8 mouse cellular contexts compared by ENCODE assay signal in the genomic region with DNA sequence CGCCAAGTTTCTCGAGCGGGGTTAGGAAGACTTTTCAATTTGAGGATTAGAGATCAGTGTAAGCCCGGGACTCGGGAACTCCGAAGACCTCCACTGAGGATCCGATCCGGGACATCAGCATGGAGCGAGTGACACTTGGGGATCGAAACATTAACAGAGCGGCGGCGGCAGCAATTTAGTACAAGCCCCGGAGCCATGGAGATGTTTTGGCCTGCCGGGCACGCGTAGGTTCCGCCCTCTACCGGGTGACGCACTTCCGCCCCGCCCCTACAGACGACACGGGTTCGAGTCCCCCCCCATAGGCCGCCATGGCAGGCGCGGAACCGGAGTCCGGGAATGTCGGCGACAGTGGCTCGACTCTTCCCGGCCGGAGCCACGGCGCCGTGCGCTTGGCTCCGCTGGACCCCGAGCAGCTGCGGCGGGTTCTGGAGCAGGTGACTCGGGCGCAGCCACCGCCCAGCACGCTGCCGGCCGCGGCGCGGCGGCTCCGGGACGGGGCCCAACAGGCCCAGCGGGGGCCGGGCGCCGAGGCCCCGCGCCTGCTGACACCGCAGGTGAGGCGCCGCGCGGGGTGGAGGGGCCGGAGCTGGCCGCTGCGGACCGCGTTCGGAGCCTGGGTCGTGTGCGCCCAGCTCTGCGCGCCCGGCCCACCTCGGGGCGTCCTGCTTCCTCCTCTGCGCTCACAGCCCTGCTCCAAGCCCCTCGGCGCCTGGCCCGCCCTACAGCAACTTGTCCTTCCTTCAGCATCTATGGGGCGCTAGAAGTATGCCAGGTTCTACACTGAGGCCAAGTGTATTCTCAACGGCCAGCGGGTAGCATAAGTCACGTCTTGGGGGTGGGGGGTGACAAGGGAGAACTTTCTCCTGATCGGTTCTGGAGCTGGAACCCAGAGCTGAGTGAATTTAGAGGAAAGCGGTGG. TPM values are rescaled to one million over a fixed set of nuclear protein-coding genes. Genes with fewer than 3 reads are reported as not detected.
A peak's percentile ranks its signal among the peaks of the same experiment; 100 is the strongest.
DNase-seq lines count a peak whose midpoint lies in the region; ATAC-seq and TF ChIP-seq lines count a peak whose summit lies in the region.

A gene (plus strand): TSS at position 244 of the 919 bp plus-strand sequence.

- H3K4me3 ChIP-seq in heart, embryonic 13.5 days, result peak within 1 kb of the TSS; percentile 93
- H3K4me3 ChIP-seq in liver, embryonic 12.5 days, result peak within 1 kb of the TSS; percentile 86
- H3K4me3 ChIP-seq in stomach, embryonic 14.5 days (ENCODE audit: low read depth, low read length), result peak within 1 kb of the TSS; percentile 83

- H3K4me2 ChIP-seq in heart, embryonic 13.5 days, result peak within 1 kb of the TSS; percentile 89
- peak within 1 kb of the TSS; percentile 93 for H3K4me2 ChIP-seq in liver, embryonic 12.5 days
- H3K4me2 ChIP-seq in stomach, embryonic 14.5 days (replicated peaks; ENCODE audit: low read depth, low read length), result peak within 1 kb of the TSS; percentile 67

- peak within 1 kb of the TSS; percentile 96 for H3K9ac ChIP-seq in heart, embryonic 13.5 days
- peak within 1 kb of the TSS; percentile 91 for H3K9ac ChIP-seq in liver, embryonic 12.5 days
- H3K9ac ChIP-seq in stomach, embryonic 14.5 days (replicated peaks; ENCODE audit: low read depth, low read length), result peak within 1 kb of the TSS; percentile 82

- WGBS in heart, embryonic 13.5 days, result under 1% methylated on average over 89 of the region's 89 CpGs
- WGBS in liver, embryonic 12.5 days (ENCODE audit: insufficient replicate concordance), result under 1% methylated on average over 88 of the region's 89 CpGs
- under 1% methylated on average over 81 of the region's 89 CpGs for WGBS in stomach, embryonic 14.5 days

- DNase-seq in CD4-positive helper T cell, adult 2 months (ENCODE audit: low read depth, low spot score), result peak; percentile 65
- DNase-seq in brain, embryonic 14.5 days (ENCODE audit: low read depth), result peak; percentile 86
- peak; percentile 93 for DNase-seq in kidney, postnatal 10 days
- peak; percentile 64 for DNase-seq in naive thymus-derived CD4-positive, alpha-beta T cell, adult 2 months (ENCODE audit: low read depth)

- TF ChIP-seq CTCF in brain, embryonic 14.5 days (IDR thresholded peaks at IDR 0.05; ENCODE audit: borderline replicate concordance, extremely low read depth, insufficient read depth, insufficient read length), result no peak

- H3K27ac ChIP-seq in heart, embryonic 13.5 days (replicated peaks), result peak within 1 kb of the TSS; percentile 77
- H3K27ac ChIP-seq in liver, embryonic 12.5 days, result peak within 1 kb of the TSS; percentile 86
- peak within 1 kb of the TSS; percentile 83 for H3K27ac ChIP-seq in stomach, embryonic 14.5 days (ENCODE audit: low read length)

- peaks cover 34% of the 10 kb centered on the region for H3K4me1 ChIP-seq in heart, embryonic 13.5 days
- peaks cover 53% of the 10 kb centered on the region for H3K4me1 ChIP-seq in liver, embryonic 12.5 days
- peaks cover 15% of the 10 kb centered on the region for H3K4me1 ChIP-seq in stomach, embryonic 14.5 days (ENCODE audit: control insufficient read depth, insufficient read depth, low read length)

- peaks cover 6% of the 10 kb centered on the region for H3K36me3 ChIP-seq in heart, embryonic 13.5 days
- H3K36me3 ChIP-seq in liver, embryonic 12.5 days, result peaks cover 5% of the 10 kb centered on the region
- H3K36me3 ChIP-seq in stomach, embryonic 14.5 days (ENCODE audit: control insufficient read depth, insufficient read depth, low read length), result no peaks in the 10 kb centered on the region

- peaks cover 4% of the 10 kb centered on the region for H3K27me3 ChIP-seq in heart, embryonic 13.5 days (replicated peaks)
- H3K27me3 ChIP-seq in liver, embryonic 12.5 days (replicated peaks), result no peaks in the 10 kb centered on the region
- no peaks in the 10 kb centered on the region for H3K27me3 ChIP-seq in stomach, embryonic 14.5 days (ENCODE audit: control insufficient read depth, insufficient read depth, low read length)

- no peaks in the 10 kb centered on the region for H3K9me3 ChIP-seq in heart, embryonic 13.5 days
- H3K9me3 ChIP-seq in liver, embryonic 12.5 days (replicated peaks), result no peaks in the 10 kb centered on the region
- H3K9me3 ChIP-seq in stomach, embryonic 14.5 days (ENCODE audit: control insufficient read depth, low read depth, low read length), result no peaks in the 10 kb centered on the region

- ATAC-seq in erythroid progenitor cell, adult 5-6 weeks (replicated peaks; ENCODE audit: low FRiP score, poor library complexity, severe bottlenecking), result peak; percentile 26; the same call in 1 of the 2 replicates
- peak; percentile 58 for ATAC-seq in heart, embryonic 13.5 days (ENCODE audit: extremely low read depth, insufficient number of reproducible peaks, low FRiP score, low TSS enrichment)
- ATAC-seq in liver, embryonic 12.5 days, result peak; percentile 65
- ATAC-seq in stomach, embryonic 14.5 days (ENCODE audit: insufficient number of reproducible peaks, insufficient read depth, low FRiP score, low read depth), result peak; percentile 86

- TF ChIP-seq POLR2A in brain, embryonic 14.5 days (IDR thresholded peaks at IDR 0.05; ENCODE audit: borderline replicate concordance, extremely low read depth, insufficient read depth, insufficient read length, poor library complexity, severe bottlenecking), result no peak; the same call in 1 of the 2 replicates

RNA-seq across cellular contexts. Expression of the gene that starts here (rescaled TPM):
- polyA plus RNA-seq in brain, embryonic 14.5 days (2012; rRNA removed), result 3.7 and 4.1 TPM in 2 replicates
- total RNA-seq in erythroid progenitor cell, adult 5-6 weeks (2015; ENCODE audit: low replicate concordance), result 1.1 TPM in 1 of 2 replicates, not detected in the other
- 0.77 TPM in 1 of 2 replicates, not detected in the other for total RNA-seq in erythroid progenitor cell, adult 5-6 weeks (2017; ENCODE audit: low replicate concordance)
- 4.1 and 4.3 TPM in 2 replicates for polyA plus RNA-seq in heart, embryonic 13.5 days (2015; fragmentation: Nextera tagmentation; extraction: Ambion mirVana)
- 3.2 and 4.0 TPM in 2 replicates for polyA plus RNA-seq in liver, embryonic 12.5 days (2016; fragmentation: Nextera tagmentation; extraction: Ambion mirVana)
- 4.6 and 5.9 TPM in 2 replicates for polyA plus RNA-seq in stomach, embryonic 14.5 days (2014; fragmentation: Nextera tagmentation; extraction: Ambion mirVana)

Comparison
In these comparisons a context has a peak if more than half of its experiments do, and no peak if none do; other contexts are left out.
1. Peak in every context shown above with its lines: DNase-seq, ATAC-seq, H3K4me3 ChIP-seq and H3K27ac ChIP-seq.
2. ATAC-seq: peak in every context shown above with its lines; median percentile 86 in stomach, embryonic 14.5 days; 65 in liver, embryonic 12.5 days; 58 in heart, embryonic 13.5 days; 26 in erythroid progenitor cell, adult 5-6 weeks.